Mouse (Mus musculus) lung, embryonic 16.5 days (tissue): ENCODE results near the gene Apon. TPM values are rescaled to one million over a fixed set of nuclear protein-coding genes. Genes with fewer than 3 reads are reported as not detected.
"Not testable (repeated sequence)": the region's sequence is repeated elsewhere in the genome, so short reads cannot be mapped to it uniquely, and the experiment has no call there.

ENCODE experiments used
- ATAC-seq: fragments of 200-750 bp; cut with Nextera tagmentation; 2 replicates; pipeline ENCODE4 v1.8.0; 2017; ENCODE audit warnings: low read depth, mild to moderate bottlenecking, moderate library complexity
- H3K27ac ChIP-seq: fragments of 300-500 bp; sonication (generic); 2 replicates; pipeline ENCODE4 v1.5.1; 2014; ENCODE audit warnings: mild to moderate bottlenecking, control low read depth, low read length
- H3K27me3 ChIP-seq: fragments of 300-500 bp; sonication (generic); 2 replicates; pipeline ENCODE4 v1.6.1; 2014; ENCODE audit warnings: low read depth, low read length, mixed read lengths; ENCODE audit not compliant: control insufficient read depth, insufficient read depth
- H3K36me3 ChIP-seq: fragments of 300-500 bp; sonication (generic); 2 replicates; pipeline ENCODE4 v1.6.1; 2014; ENCODE audit warnings: low read length; ENCODE audit not compliant: control insufficient read depth, insufficient read depth
- H3K4me1 ChIP-seq: fragments of 300-500 bp; sonication (generic); replicated peaks from 2 replicates; pipeline ENCODE4 v1.6.1; 2014; ENCODE audit warnings: low read length, mixed read lengths; ENCODE audit not compliant: control insufficient read depth, insufficient read depth
- H3K4me2 ChIP-seq: fragments of 300-500 bp; sonication (generic); 2 replicates; pipeline ENCODE4 v1.6.1; 2014; ENCODE audit warnings: low read depth, low read length, control low read depth
- H3K4me3 ChIP-seq: fragments of 300-500 bp; sonication (generic); 2 replicates; pipeline ENCODE4 v1.5.1; 2014; ENCODE audit warnings: mild to moderate bottlenecking, low read length, control low read depth
- H3K9ac ChIP-seq: fragments of 300-500 bp; sonication (generic); 2 replicates; pipeline ENCODE4 v1.6.1; 2014; ENCODE audit warnings: low read length, control low read depth
- H3K9me3 ChIP-seq: fragments of 300-500 bp; sonication (generic); 2 replicates; pipeline ENCODE4 v1.6.1; 2016; ENCODE audit warnings: low read length; ENCODE audit not compliant: control insufficient read depth
- WGBS: fragments of 180-500 bp; shearing (Covaris S2); extraction: QIAGEN DNeasy Blood & Tissue Kit; methylation state at CpG from one replicate; pipeline ENCODE4 v1.1.7; 2014; 5-methylcytosine and 5-hydroxymethylcytosine counted together
- polyA plus RNA-seq: library from polyadenylated mRNA; unstranded; fragments of >200 nt; fragmentation: Nextera tagmentation; extraction: Ambion mirVana; gene quantifications from 2 replicates; pipeline ENCODE4 v1.2.1, GENCODE M21; 2015

Gene Apon
- polyA plus RNA-seq, 1 experiment from 2014 or later: 0.14 TPM

- Histone ChIP-seq H3K4me3 (peak overlapping the region; percentile 37), H3K27me3 (peaks cover 6% of the 10 kb centered on the region; the same call in 1 of the 2 replicates), H3K36me3 (peaks cover 2% of the 10 kb centered on the region; the same call in 1 of the 2 replicates), H3K9ac (peak overlapping the region; percentile 40), H3K9me3 (no peaks in the 10 kb centered on the region), H3K4me1 (peaks cover 8% of the 10 kb centered on the region), H3K27ac (peak overlapping the region; percentile 6; the same call in 1 of the 2 replicates), H3K4me2 (peak overlapping the region; percentile 61)
- ATAC-seq: peak; percentile 61
- under 1% methylated on average over 18 of the region's 18 CpGs for WGBS
These were observed 41.0 kb upstream of the Apon start for GRCm38 (mm10) chr10:128212871-128213323.

- H3K9me3 ChIP-seq, H3K4me2 ChIP-seq, H3K36me3 ChIP-seq, H3K4me1 ChIP-seq, H3K27me3 ChIP-seq, H3K27ac ChIP-seq, ATAC-seq, H3K9ac ChIP-seq, H3K4me3 ChIP-seq: not testable (repeated sequence)
- WGBS: 83% methylated on average over 4 of the region's 4 CpGs
These were observed 39.8 kb upstream of the Apon start for GRCm38 (mm10) chr10:128214112-128214511.

- Histone ChIP-seq H3K4me2 (no peak overlapping the region), H3K9ac (no peak overlapping the region), H3K36me3 (no peaks in the 10 kb centered on the region), H3K9me3 (no peaks in the 10 kb centered on the region), H3K27ac (no peak overlapping the region), H3K27me3 (peaks cover 6% of the 10 kb centered on the region; the same call in 1 of the 2 replicates), H3K4me3 (no peak overlapping the region), H3K4me1 (peaks cover 8% of the 10 kb centered on the region)
- ATAC-seq: no peak
- 78% methylated on average over 5 of the region's 5 CpGs for WGBS
These were observed 38.9 kb upstream of the Apon start for GRCm38 (mm10) chr10:128214981-128215380.

- WGBS: 89% methylated on average over 18 of the region's 18 CpGs
These were observed 35.3 kb upstream of the Apon start for GRCm38 (mm10) chr10:128218387-128219117.

GRCm38 (mm10) chr10:128221533-128222286, 32.2 kb upstream of the Apon start:
- Histone ChIP-seq H3K9ac (no peak overlapping the region), H3K36me3 (no peaks in the 10 kb centered on the region), H3K9me3 (no peaks in the 10 kb centered on the region), H3K4me1 (no peaks in the 10 kb centered on the region), H3K27ac (no peak overlapping the region), H3K4me2 (no peak overlapping the region), H3K4me3 (no peak overlapping the region), H3K27me3 (no peaks in the 10 kb centered on the region)
- no peak for ATAC-seq
- WGBS: 47% methylated on average over 16 of the region's 16 CpGs

More at GRCm38 (mm10) chr10:128218387-128219117, 35.3 kb upstream of the Apon start:
- Histone ChIP-seq H3K9ac (no peak overlapping the region), H3K4me1 (no peaks in the 10 kb centered on the region), H3K36me3 (no peaks in the 10 kb centered on the region), H3K27me3 (peaks cover 4% of the 10 kb centered on the region; the same call in 1 of the 2 replicates), H3K9me3 (no peaks in the 10 kb centered on the region), H3K27ac (no peak overlapping the region), H3K4me2 (no peak overlapping the region), H3K4me3 (no peak overlapping the region)
- no peak for ATAC-seq

GRCm38 (mm10) chr10:128225064-128225463, 28.8 kb upstream of the Apon start:
- Histone ChIP-seq H3K9me3 (no peaks in the 10 kb centered on the region), H3K4me1 (no peaks in the 10 kb centered on the region), H3K4me2 (no peak overlapping the region), H3K27me3 (no peaks in the 10 kb centered on the region), H3K4me3 (no peak overlapping the region), H3K36me3 (no peaks in the 10 kb centered on the region), H3K27ac (no peak overlapping the region), H3K9ac (peak overlapping the region; percentile 27; the same call in 1 of the 2 replicates)
- 48% methylated on average over 5 of the region's 5 CpGs for WGBS
- ATAC-seq: no peak

- ATAC-seq: no peak
- no peak within 1 kb of the TSS for H3K27ac ChIP-seq
- 54% methylated on average over 4 of the region's 4 CpGs for WGBS
These were observed 28.4 kb upstream of the Apon start, which contains the start of gene Mip for GRCm38 (mm10) chr10:128225538-128225937. Gene Mip, plus strand, starts transcription at chr10:128225838.

GRCm38 (mm10) chr10:128227592-128227991, 26.3 kb upstream of the Apon start:
- ATAC-seq: no peak
- 69% methylated on average over 9 of the region's 9 CpGs for WGBS
- Histone ChIP-seq H3K4me2 (no peak overlapping the region), H3K9me3 (no peaks in the 10 kb centered on the region), H3K27ac (no peak overlapping the region), H3K4me3 (no peak overlapping the region), H3K4me1 (peaks cover 5% of the 10 kb centered on the region), H3K36me3 (no peaks in the 10 kb centered on the region), H3K27me3 (no peaks in the 10 kb centered on the region), H3K9ac (no peak overlapping the region)

More at GRCm38 (mm10) chr10:128225538-128225937, 28.4 kb upstream of the Apon start, which contains the start of gene Mip:
- Histone ChIP-seq H3K9ac (peak within 1 kb of the TSS; percentile 27; the same call in 1 of the 2 replicates), H3K4me2 (no peak within 1 kb of the TSS), H3K4me3 (no peak within 1 kb of the TSS), H3K27me3 (no peaks in the 10 kb centered on the region), H3K36me3 (no peaks in the 10 kb centered on the region), H3K9me3 (no peaks in the 10 kb centered on the region), H3K4me1 (no peaks in the 10 kb centered on the region)

- Histone ChIP-seq H3K4me1 (peaks cover 7% of the 10 kb centered on the region), H3K4me2 (no peak overlapping the region), H3K27ac (no peak overlapping the region), H3K27me3 (no peaks in the 10 kb centered on the region), H3K9me3 (no peaks in the 10 kb centered on the region), H3K4me3 (no peak overlapping the region), H3K36me3 (no peaks in the 10 kb centered on the region), H3K9ac (no peak overlapping the region)
- no peak for ATAC-seq
- 84% methylated on average over 8 of the region's 8 CpGs for WGBS
These were observed 25.9 kb upstream of the Apon start for GRCm38 (mm10) chr10:128228009-128228408.
